Mouse (Mus musculus) CH12.LX (cell line): Measurements from ENCODE around the gene Hdac11. TPM values are rescaled to one million over a fixed set of nuclear protein-coding genes. Genes with fewer than 3 reads are reported as not detected.

Experiments
- DNase-seq: peaks from one replicate; pipeline ENCODE4 v3.0.0-alpha.2; 2013; ENCODE audit errors: extremely low read depth
- H3K27ac ChIP-seq: 2 replicates; pipeline ENCODE4 v1.5.1; 2012; ENCODE audit warnings: low read depth, mild to moderate bottlenecking, control low read depth, moderate library complexity; ENCODE audit not compliant: insufficient read depth
- H3K27me3 ChIP-seq: replicated peaks from 2 replicates; pipeline ENCODE3; 2012; ENCODE audit warnings: inconsistent platforms
- H3K36me3 ChIP-seq, 2 experiments: replicated peaks in 1 of 2; 2 replicates each; pipeline versions ENCODE3 to v1.6.1; 2012; ENCODE audit warnings: inconsistent platforms in 1 of 2, low read length in 1 of 2, mild to moderate bottlenecking in 1 of 2, mixed read lengths in 1 of 2, moderate library complexity in 1 of 2; ENCODE audit not compliant: control insufficient read depth in 1 of 2, insufficient read depth in 1 of 2
- H3K4me1 ChIP-seq, 2 experiments: 2 replicates each; pipeline ENCODE4 v1.6.1; 2012; ENCODE audit warnings: inconsistent platforms in 1 of 2, moderate library complexity in 1 of 2; ENCODE audit not compliant: insufficient read depth in 2 of 2, control insufficient read depth in 1 of 2
- H3K4me2 ChIP-seq: 2 replicates; pipeline ENCODE4 v1.6.1; 2012; ENCODE audit warnings: low read depth, mild to moderate bottlenecking, control low read depth; ENCODE audit not compliant: poor library complexity, insufficient read depth, severe bottlenecking
- H3K4me3 ChIP-seq, 3 experiments: fragments of 150-350 bp in 1 of 3; sonication (generic) in 1 of 3; replicated peaks in 1 of 3; 2 replicates each; pipeline versions ENCODE3 to v1.5.1; 2011 to 2012; ENCODE audit warnings: low read depth in 2 of 3, low read length in 2 of 3, mild to moderate bottlenecking in 2 of 3, moderate library complexity in 2 of 3, control low read depth in 1 of 3, improper control_type of control experiment in 1 of 3, inconsistent platforms in 1 of 3, mixed read lengths in 1 of 3; ENCODE audit not compliant: poor library complexity in 1 of 3
- H3K79me2 ChIP-seq: replicated peaks from 2 replicates; pipeline ENCODE4 v1.6.1; 2012; ENCODE audit warnings: mild to moderate bottlenecking, moderate library complexity; ENCODE audit not compliant: control insufficient read depth, poor library complexity, insufficient read depth, severe bottlenecking; ENCODE audit errors: extremely low read depth
- H3K9ac ChIP-seq: 2 replicates; pipeline ENCODE4 v1.6.1; 2012; ENCODE audit warnings: low read depth, mild to moderate bottlenecking, control low read depth, moderate library complexity; ENCODE audit not compliant: insufficient read depth
- H3K9me3 ChIP-seq: replicated peaks from 2 replicates; pipeline ENCODE3; 2012; ENCODE audit warnings: low read length, inconsistent platforms, mixed read lengths
- BHLHE40 ChIP-seq: IDR thresholded peaks from 2 replicates; pipeline ENCODE4 v1.6.1; 2011; ENCODE audit warnings: mild to moderate bottlenecking, low read depth, low read length, improper control_type of control experiment
- CHD1 ChIP-seq: IDR thresholded peaks from 2 replicates; pipeline ENCODE4 v1.6.1; 2012; ENCODE audit warnings: low read depth, low read length, improper control_type of control experiment, inconsistent platforms
- E2F4 ChIP-seq: IDR thresholded peaks from 2 replicates; pipeline ENCODE4 v1.6.1; 2011; ENCODE audit warnings: low read depth, low read length, improper control_type of control experiment; ENCODE audit not compliant: insufficient replicate concordance
- EP300 ChIP-seq: IDR thresholded peaks from 2 replicates; pipeline ENCODE4 v1.6.1; 2011; ENCODE audit warnings: low read length, improper control_type of control experiment
- ETS1 ChIP-seq: conservative IDR thresholded peaks from 2 replicates; pipeline ENCODE4 v1.6.1; 2012; ENCODE audit warnings: low read depth, mild to moderate bottlenecking, inconsistent platforms, low read length, improper control_type of control experiment, moderate library complexity
- HCFC1 ChIP-seq: IDR thresholded peaks from 2 replicates; pipeline ENCODE4 v1.6.1; 2012; ENCODE audit warnings: low read depth, mild to moderate bottlenecking, inconsistent platforms, low read length, improper control_type of control experiment
- JUN ChIP-seq: IDR thresholded peaks from 2 replicates; pipeline ENCODE4 v1.6.1; 2011; ENCODE audit warnings: low read depth, mild to moderate bottlenecking, low read length, improper control_type of control experiment, moderate library complexity; ENCODE audit not compliant: insufficient read depth
- MAX ChIP-seq: IDR thresholded peaks from 2 replicates; pipeline ENCODE4 v1.6.1; 2011; ENCODE audit warnings: low read length, improper control_type of control experiment
- MYC ChIP-seq: IDR thresholded peaks from 2 replicates; pipeline ENCODE4 v1.6.1; 2011; ENCODE audit warnings: low read depth, mild to moderate bottlenecking, improper control_type of control experiment, low read length
- NRF1 ChIP-seq: IDR thresholded peaks from 2 replicates; pipeline ENCODE4 v1.6.1; 2014; ENCODE audit warnings: low read depth, mild to moderate bottlenecking, inconsistent platforms, low read length, improper control_type of control experiment, moderate library complexity
- PAX5 ChIP-seq: IDR thresholded peaks from 2 replicates; pipeline ENCODE4 v1.6.1; 2012; ENCODE audit warnings: low read length, inconsistent platforms, mixed read lengths
- POLR2AphosphoS2 ChIP-seq: IDR thresholded peaks from 2 replicates; pipeline ENCODE4 v1.6.1; 2011; ENCODE audit warnings: low read depth, low read length, improper control_type of control experiment
- RAD21 ChIP-seq: IDR thresholded peaks from 2 replicates; pipeline ENCODE4 v1.6.1; 2011; ENCODE audit warnings: low read depth, mild to moderate bottlenecking, low read length, improper control_type of control experiment, moderate library complexity
- RCOR1 ChIP-seq: conservative IDR thresholded peaks from 2 replicates; pipeline ENCODE4 v1.6.1; 2012; ENCODE audit warnings: low read depth, mild to moderate bottlenecking, inconsistent platforms, low read length, improper control_type of control experiment
- SMC3 ChIP-seq: IDR thresholded peaks from 2 replicates; pipeline ENCODE4 v1.6.1; 2011; ENCODE audit warnings: low read depth, low read length, improper control_type of control experiment
- UBTF ChIP-seq: IDR thresholded peaks from 2 replicates; pipeline ENCODE4 v1.6.1; 2012; ENCODE audit warnings: low read depth, mild to moderate bottlenecking, inconsistent platforms, low read length, improper control_type of control experiment, moderate library complexity
- USF1 ChIP-seq: IDR thresholded peaks from 2 replicates; pipeline ENCODE4 v1.6.1; 2014; ENCODE audit warnings: low read depth, mild to moderate bottlenecking, inconsistent platforms, low read length, improper control_type of control experiment
- ZMIZ1 ChIP-seq: IDR thresholded peaks from 2 replicates; pipeline ENCODE4 v1.6.1; 2012; ENCODE audit warnings: low read depth, mild to moderate bottlenecking, inconsistent platforms, low read length, improper control_type of control experiment
- ZNF384 ChIP-seq: IDR thresholded peaks from 2 replicates; pipeline ENCODE4 v1.6.1; 2012; ENCODE audit warnings: low read depth, low read length, improper control_type of control experiment, inconsistent platforms
- dilution Hi-C: fragments of 300-500 bp; cut with MboI; formaldehyde crosslinking; loops from 2 replicates; pipeline ENCODE4 v1.14.3; 2020; ENCODE audit warnings: low sequenced_read_pairs; ENCODE audit not compliant: extremely low pct_unique_long_range_greater_than_20kb, extremely low pct_ligation_motif_present
- in situ Hi-C: fragments of 300-500 bp; cut with MboI; formaldehyde crosslinking; loops from 3 replicates; pipeline ENCODE4 v1.14.3; 2019; ENCODE audit warnings: low sequenced_read_pairs, low pct_ligation_motif_present, low pct_unique_long_range_greater_than_20kb, mixed read lengths
- polyA plus RNA-seq: library from polyadenylated mRNA; unstranded; fragments of >175 nt; gene quantifications from 2 replicates; pipeline ENCODE4 v1.2.1, GENCODE M21; 2012; ENCODE audit warnings: low read depth; ENCODE audit not compliant: insufficient read length
- total RNA-seq, 2 experiments: library from RNA; depleted of rRNA; stranded (reverse); fragments of 300-350 nt in 1 of 2; fragments of >200 nt in 1 of 2; gene quantifications; 2 replicates each; pipeline ENCODE4 v1.2.3; 2012 to 2014

Hdac11 gene
- total and polyA plus RNA-seq, 3 experiments = 0.53 to 2.1 TPM; not detected in 1

- in situ Hi-C loops = no loop called here
- dilution Hi-C loops = no loop called here
- peaks cover 15% of the 10 kb centered on the region for H3K27me3 ChIP-seq
These were observed 10.9 kb upstream of the Hdac11 start for GRCm38 (mm10) chr6:91145572-91145971.

DNA sequence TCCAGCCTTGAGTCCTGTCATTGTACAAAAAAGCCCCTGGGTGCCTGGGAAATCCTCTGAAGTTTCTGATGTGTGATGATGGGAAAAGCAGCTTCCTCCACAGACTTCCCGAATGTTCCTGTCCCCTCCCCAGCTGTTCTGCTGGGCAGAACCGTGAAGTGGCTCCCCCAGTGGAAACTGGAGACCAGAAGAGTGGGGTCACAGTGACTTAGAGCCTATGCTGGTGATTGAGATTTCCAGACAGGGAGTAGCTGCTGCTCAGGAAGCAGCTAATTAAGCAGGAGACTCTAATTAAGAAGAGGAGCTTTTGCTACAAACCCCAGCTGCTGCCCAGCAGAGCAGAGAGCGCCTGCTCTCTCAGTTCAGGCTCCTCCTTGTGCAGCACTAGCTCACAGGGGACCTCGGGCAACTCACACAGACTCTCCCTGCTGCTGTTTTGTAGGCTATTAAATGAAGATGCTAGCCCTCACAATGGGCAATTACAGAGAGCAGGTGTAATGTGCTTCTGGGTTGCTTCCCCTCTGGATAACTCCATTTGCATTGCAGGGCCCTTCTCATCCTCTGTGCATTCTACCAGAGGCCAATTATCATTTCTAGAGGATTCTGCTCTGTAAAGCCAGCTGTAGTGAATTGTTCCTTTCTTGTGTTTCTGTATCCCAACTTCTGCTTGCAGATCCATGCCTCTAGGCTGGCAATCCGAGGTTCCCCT is 9.9 kb upstream of the Hdac11 start:
- peaks cover 15% of the 10 kb centered on the region for H3K27me3 ChIP-seq
- in situ Hi-C loops (no loop called here), dilution Hi-C loops (no loop called here)
- TF ChIP-seq ETS1 (no peak), PAX5 (no peak), RAD21 (no peak), BHLHE40 (no peak), ZNF384 (no peak), CHD1 (no peak), HCFC1 (no peak), E2F4 (no peak), JUN (no peak), MAX (no peak), POLR2AphosphoS2 (no peak), RCOR1 (no peak), EP300 (no peak), SMC3 (no peak), USF1 (no peak), UBTF (no peak), ZMIZ1 (no peak), MYC (no peak)
- DNase-seq = no peak
- H3K9ac ChIP-seq = no peak overlapping the region
- no peaks in the 10 kb centered on the region for H3K4me1 ChIP-seq
- no peak overlapping the region for H3K27ac ChIP-seq
- H3K4me3 ChIP-seq = no peak overlapping the region
- H3K79me2 ChIP-seq = no peaks in the 10 kb centered on the region
- H3K9me3 ChIP-seq = no peaks in the 10 kb centered on the region
- H3K4me2 ChIP-seq = no peak overlapping the region
- H3K36me3 ChIP-seq = no peaks in the 10 kb centered on the region

More at GRCm38 (mm10) chr6:91145572-91145971, 10.9 kb upstream of the Hdac11 start:
- H3K36me3 ChIP-seq = no peaks in the 10 kb centered on the region
- TF ChIP-seq BHLHE40 (no peak), NRF1 (no peak), SMC3 (no peak), RAD21 (no peak)
- H3K79me2 ChIP-seq = no peaks in the 10 kb centered on the region
- no peak for DNase-seq
- no peak overlapping the region for H3K4me2 ChIP-seq
- H3K4me3 ChIP-seq = no peak overlapping the region
- H3K4me1 ChIP-seq = no peaks in the 10 kb centered on the region
- no peak overlapping the region for H3K9ac ChIP-seq
- no peak overlapping the region for H3K27ac ChIP-seq
- H3K9me3 ChIP-seq = no peaks in the 10 kb centered on the region
